Mouse (Mus musculus) forebrain, embryonic 12.5 days (tissue): ENCODE measurements around the gene Gm732. TPM values are rescaled to one million over a fixed set of nuclear protein-coding genes. Genes with fewer than 3 reads are reported as not detected.

Experiments used
- ATAC-seq: fragments of 200-750 bp; cut with Nextera tagmentation; 2 replicates; pipeline ENCODE4 v1.8.0; 2017; ENCODE audit warnings: moderate TSS enrichment; ENCODE audit not compliant: low FRiP score
- H3K27ac ChIP-seq: fragments of 300-500 bp; sonication (generic); 2 replicates; pipeline ENCODE4 v1.5.1; 2016; ENCODE audit warnings: mild to moderate bottlenecking
- H3K27me3 ChIP-seq: fragments of 300-500 bp; sonication (generic); 2 replicates; pipeline ENCODE4 v1.6.1; 2016; ENCODE audit warnings: mild to moderate bottlenecking
- H3K36me3 ChIP-seq: fragments of 300-500 bp; sonication (generic); replicated peaks from 2 replicates; pipeline ENCODE4 v1.6.1; 2016; ENCODE audit warnings: mild to moderate bottlenecking
- H3K4me1 ChIP-seq: fragments of 300-500 bp; sonication (generic); 2 replicates; pipeline ENCODE4 v1.6.1; 2016
- H3K4me2 ChIP-seq: fragments of 300-500 bp; sonication (generic); 2 replicates; pipeline ENCODE4 v1.6.1; 2016; ENCODE audit warnings: mild to moderate bottlenecking, moderate library complexity
- H3K4me3 ChIP-seq: fragments of 300-500 bp; sonication (generic); replicated peaks from 2 replicates; pipeline ENCODE4 v1.5.1; 2016; ENCODE audit warnings: mild to moderate bottlenecking
- H3K9ac ChIP-seq: fragments of 300-500 bp; sonication (generic); 2 replicates; pipeline ENCODE4 v1.6.1; 2016; ENCODE audit warnings: mild to moderate bottlenecking
- H3K9me3 ChIP-seq: fragments of 300-500 bp; sonication (generic); 2 replicates; pipeline ENCODE4 v1.6.1; 2016
- WGBS: fragments of 180-500 bp; shearing (Covaris S2); methylation state at CpG from one replicate; pipeline ENCODE4 v1.1.7; 2016; 5-methylcytosine and 5-hydroxymethylcytosine counted together
- polyA plus RNA-seq: library from polyadenylated mRNA; unstranded; fragments of >200 nt; fragmentation: Nextera tagmentation; extraction: Ambion mirVana; gene quantifications from 2 replicates; pipeline ENCODE4 v1.2.1, GENCODE M21; 2016

The Gm732 gene
- polyA plus RNA-seq: not detected in 2 replicates

- Histone ChIP-seq H3K27me3 (no peaks in the 10 kb centered on the region), H3K4me1 (no peaks in the 10 kb centered on the region), H3K9me3 (no peaks in the 10 kb centered on the region), H3K9ac (no peak within 1 kb of the TSS), H3K4me2 (no peak within 1 kb of the TSS), H3K4me3 (no peak within 1 kb of the TSS), H3K36me3 (no peaks in the 10 kb centered on the region), H3K27ac (no peak within 1 kb of the TSS)
- ATAC-seq: no peak
- 67% methylated on average over 1 of the region's 1 CpGs for WGBS
Observed at GRCm38 (mm10) chrX:107948365-107948764, at the start of gene Gm732. Gene Gm732 (minus strand): TSS chrX:107948465.

Other genes with a start within 250 kb of the Gm732 start
- gene Tent5d, start 155.9 kb downstream of the Gm732 start, polyA plus RNA-seq: 0.28 TPM in 1 of 2 replicates, not detected in the other
- gene 2610002M06Rik, start 132.1 kb downstream of the Gm732 start, polyA plus RNA-seq: 10.3 and 10.4 TPM in 2 replicates